Comparison of ENCODE assay signal across 42 mouse cellular contexts in genomic region chr6:99722390-99722789, GRCm38 (mm10). TPM values are rescaled to one million over a fixed set of nuclear protein-coding genes. Genes with fewer than 3 reads are reported as not detected.
"Had no signal": no experiment of that assay in that cellular context is flagged by ENCODE, and none has a peak within 500 bp of the region (broad histone marks: within the 10 kb centered on the region; RNA-seq: fewer than 3 reads in every experiment).

No protein-coding gene starts in this region.

- DNase-seq: heart, postnatal 10 days; heart, postnatal 14 days; heart, postnatal 36 days; heart, postnatal 4 days; kidney, adult 11 months; kidney, adult 18-20 months; kidney, adult 2 months; kidney, adult 8-10 months; kidney, adult 9 months; kidney, postnatal 10 days; kidney, postnatal 14 days; kidney, postnatal 25 days; kidney, postnatal 36 days; kidney, postnatal 4 days; layer of hippocampus, adult 9-11 months; layer of hippocampus, postnatal 36 days had no signal

- H3K9me3 ChIP-seq: heart, embryonic 13.5 days; heart, embryonic 15.5 days; hindbrain, embryonic 10.5 days; hindbrain, embryonic 12.5 days; hindbrain, embryonic 13.5 days; hindbrain, embryonic 15.5 days; intestine, embryonic 15.5 days; kidney, embryonic 15.5 days had no signal

- H3K27ac ChIP-seq: heart, embryonic 13.5 days; heart, embryonic 15.5 days; hindbrain, embryonic 10.5 days; hindbrain, embryonic 12.5 days; hindbrain, embryonic 13.5 days; hindbrain, embryonic 14.5 days; hindbrain, embryonic 15.5 days; hindbrain, postnatal 0 days; intestine, embryonic 15.5 days; kidney, embryonic 15.5 days; kidney, postnatal 0 days; layer of hippocampus, adult 2 months; left cerebral cortex, adult 2 months had no signal

- H3K36me3 ChIP-seq: heart, embryonic 13.5 days; heart, embryonic 15.5 days; hindbrain, embryonic 10.5 days; hindbrain, embryonic 12.5 days; hindbrain, embryonic 13.5 days; hindbrain, embryonic 15.5 days; intestine, embryonic 15.5 days; kidney, embryonic 15.5 days had no signal

- ATAC-seq: hindbrain, embryonic 16.5 days; hindbrain, postnatal 0 days; inflammation-experienced regulatory T-cells, adult 6 months; intestine, embryonic 15.5 days; intestine, embryonic 16.5 days; intestine, postnatal 0 days had no signal

- H3K4me3 ChIP-seq: heart, embryonic 13.5 days; heart, embryonic 15.5 days; hindbrain, embryonic 10.5 days; hindbrain, embryonic 12.5 days; hindbrain, embryonic 13.5 days; hindbrain, embryonic 15.5 days; intestine, embryonic 15.5 days; kidney, embryonic 15.5 days; layer of hippocampus, adult 2 months; left cerebral cortex, adult 2 months had no signal

RNA-seq across cellular contexts. Expression of gene Prok2, which starts 3.8 kb away (rescaled TPM):
- total RNA-seq: heart, postnatal 10 days; heart, postnatal 14 days; heart, postnatal 25 days; heart, postnatal 36 days; heart, postnatal 4 days; hematopoietic stem cell, adult 5-6 weeks; hindbrain, postnatal 0 days had no signal
- polyA plus RNA-seq: heart, embryonic 13.5 days; heart, embryonic 14.5 days; heart, embryonic 16.5 days; heart, postnatal 0 days; hindbrain, embryonic 10.5 days; hindbrain, embryonic 11.5 days; hindbrain, embryonic 14.5 days; inflammation-experienced regulatory T-cells, adult 6 months; intestine, embryonic 14.5 days; intestine, embryonic 16.5 days; intestine, postnatal 0 days; kidney, embryonic 14.5 days; kidney, embryonic 15.5 days; large intestine, adult 2 months had no signal

RNA-seq across cellular contexts. Expression of gene Gpr27, which starts 29.9 kb away (rescaled TPM):
- polyA plus RNA-seq: inflammation-experienced regulatory T-cells, adult 6 months had no signal
